Mouse (Mus musculus) heart, embryonic 15.5 days (tissue): ENCODE measurements around the gene Mbtps1. TPM values are rescaled to one million over a fixed set of nuclear protein-coding genes. Genes with fewer than 3 reads are reported as not detected.

ENCODE experiments used
- ATAC-seq: fragments of 200-750 bp; cut with Nextera tagmentation; replicated peaks from 2 replicates; pipeline ENCODE4 v1.8.0; 2017; ENCODE audit warnings: low read depth, moderate TSS enrichment; ENCODE audit not compliant: insufficient number of reproducible peaks, insufficient read depth, low FRiP score
- H3K27ac ChIP-seq: fragments of 300-500 bp; sonication (generic); 2 replicates; pipeline ENCODE4 v1.5.1; 2015; ENCODE audit warnings: mild to moderate bottlenecking, inconsistent platforms
- H3K27me3 ChIP-seq: fragments of 300-500 bp; sonication (generic); 2 replicates; pipeline ENCODE4 v1.6.1; 2015; ENCODE audit warnings: inconsistent platforms
- H3K36me3 ChIP-seq: fragments of 300-500 bp; sonication (generic); 2 replicates; pipeline ENCODE4 v1.6.1; 2015; ENCODE audit warnings: mild to moderate bottlenecking, inconsistent platforms
- H3K4me1 ChIP-seq: fragments of 300-500 bp; sonication (generic); replicated peaks from 2 replicates; pipeline ENCODE4 v1.6.1; 2015; ENCODE audit warnings: inconsistent platforms
- H3K4me2 ChIP-seq: fragments of 300-500 bp; sonication (generic); 2 replicates; pipeline ENCODE4 v1.6.1; 2015; ENCODE audit warnings: inconsistent platforms, mild to moderate bottlenecking, moderate library complexity
- H3K4me3 ChIP-seq: fragments of 300-500 bp; sonication (generic); 2 replicates; pipeline ENCODE4 v1.5.1; 2015; ENCODE audit warnings: mild to moderate bottlenecking, inconsistent platforms
- H3K9ac ChIP-seq: fragments of 300-500 bp; sonication (generic); 2 replicates; pipeline ENCODE4 v1.6.1; 2015; ENCODE audit warnings: mild to moderate bottlenecking, inconsistent platforms
- H3K9me3 ChIP-seq: fragments of 300-500 bp; sonication (generic); replicated peaks from 2 replicates; pipeline ENCODE4 v1.6.1; 2016; ENCODE audit warnings: inconsistent platforms
- WGBS: fragments of 180-500 bp; shearing (Covaris S2); methylation state at CpG from one replicate; pipeline ENCODE4 v1.1.7; 2015; ENCODE audit warnings: mixed read lengths; 5-methylcytosine and 5-hydroxymethylcytosine counted together
- polyA plus RNA-seq: library from polyadenylated mRNA; unstranded; fragments of >200 nt; fragmentation: Nextera tagmentation; extraction: Ambion mirVana; gene quantifications from 2 replicates; pipeline ENCODE4 v1.2.1, GENCODE M21; 2015

Gene Mbtps1
- polyA plus RNA-seq, 1 experiment from 2014 or later = 57.2 TPM

- WGBS = 43% methylated on average over 4 of the region's 4 CpGs
- H3K36me3 ChIP-seq = peaks cover 1% of the 10 kb centered on the region; the same call in 1 of the 2 replicates
- H3K4me1 ChIP-seq = peaks cover 10% of the 10 kb centered on the region
- ATAC-seq = no peak
- H3K27ac ChIP-seq = no peak overlapping the region
- no peak overlapping the region for H3K9ac ChIP-seq
- H3K4me3 ChIP-seq = no peak overlapping the region
- peaks cover 14% of the 10 kb centered on the region for H3K27me3 ChIP-seq
- H3K9me3 ChIP-seq = no peaks in the 10 kb centered on the region
- no peak overlapping the region for H3K4me2 ChIP-seq
Measured at GRCm38 (mm10) chr8:119502111-119502510, 56.4 kb downstream of the Mbtps1 start.

GRCm38 (mm10) chr8:119501598-119501997 lies 56.9 kb downstream of the Mbtps1 start, which contains the start of gene Slc38a8:
Gene Slc38a8 (minus strand): TSS chr8:119501698.
- Histone ChIP-seq H3K4me3 (no peak within 1 kb of the TSS), H3K9me3 (no peaks in the 10 kb centered on the region), H3K36me3 (no peaks in the 10 kb centered on the region), H3K4me2 (no peak within 1 kb of the TSS), H3K27ac (no peak within 1 kb of the TSS), H3K27me3 (peaks cover 19% of the 10 kb centered on the region), H3K4me1 (peaks cover 10% of the 10 kb centered on the region), H3K9ac (no peak within 1 kb of the TSS)
- ATAC-seq = no peak
- WGBS = 47% methylated on average over 5 of the region's 5 CpGs

- Histone ChIP-seq H3K9me3 (no peaks in the 10 kb centered on the region), H3K36me3 (no peaks in the 10 kb centered on the region), H3K27me3 (peaks cover 27% of the 10 kb centered on the region), H3K27ac (no peak overlapping the region), H3K9ac (no peak overlapping the region), H3K4me3 (no peak overlapping the region), H3K4me1 (peaks cover 10% of the 10 kb centered on the region), H3K4me2 (no peak overlapping the region)
- WGBS = 84% methylated on average over 2 of the region's 2 CpGs
- ATAC-seq = no peak
Measured at GRCm38 (mm10) chr8:119499836-119500235, 58.7 kb downstream of the Mbtps1 start.

- 23% methylated on average over 6 of the region's 6 CpGs for WGBS
- no peak overlapping the region for H3K4me3 ChIP-seq
- no peak for ATAC-seq
Measured at GRCm38 (mm10) chr8:119496848-119497247, 61.7 kb downstream of the Mbtps1 start.

GRCm38 (mm10) chr8:119487093-119487492 lies 71.4 kb downstream of the Mbtps1 start:
- ATAC-seq = no peak

More at GRCm38 (mm10) chr8:119496848-119497247, 61.7 kb downstream of the Mbtps1 start:
- Histone ChIP-seq H3K4me2 (no peak overlapping the region), H3K36me3 (no peaks in the 10 kb centered on the region), H3K9me3 (no peaks in the 10 kb centered on the region), H3K27ac (no peak overlapping the region), H3K4me1 (0 out of 2 replicates have a peak, but pooled peaks cover 2% of the 10 kb centered on the region), H3K27me3 (peaks cover 43% of the 10 kb centered on the region), H3K9ac (no peak overlapping the region)

GRCm38 (mm10) chr8:119484145-119484896 lies 74.2 kb downstream of the Mbtps1 start:
- H3K27ac ChIP-seq = no peak overlapping the region
- H3K9ac ChIP-seq = no peak overlapping the region
- no peaks in the 10 kb centered on the region for H3K9me3 ChIP-seq
- H3K36me3 ChIP-seq = no peaks in the 10 kb centered on the region
- 79% methylated on average over 11 of the region's 11 CpGs for WGBS
- H3K27me3 ChIP-seq = peaks cover 7% of the 10 kb centered on the region; the same call in 1 of the 2 replicates
- no peaks in the 10 kb centered on the region for H3K4me1 ChIP-seq
- H3K4me3 ChIP-seq = no peak overlapping the region
- no peak overlapping the region for H3K4me2 ChIP-seq
- no peak for ATAC-seq

More at GRCm38 (mm10) chr8:119487093-119487492, 71.4 kb downstream of the Mbtps1 start:
- Histone ChIP-seq H3K27me3 (peaks cover 10% of the 10 kb centered on the region; the same call in 1 of the 2 replicates), H3K9ac (no peak overlapping the region), H3K4me2 (no peak overlapping the region), H3K36me3 (no peaks in the 10 kb centered on the region), H3K9me3 (no peaks in the 10 kb centered on the region), H3K4me3 (no peak overlapping the region), H3K4me1 (peaks cover 15% of the 10 kb centered on the region), H3K27ac (no peak overlapping the region)
- 75% methylated on average over 7 of the region's 7 CpGs for WGBS

GRCm38 (mm10) chr8:119478684-119479083 lies 79.9 kb downstream of the Mbtps1 start:
- Histone ChIP-seq H3K4me2 (no peak overlapping the region), H3K4me1 (no peaks in the 10 kb centered on the region), H3K9ac (no peak overlapping the region), H3K9me3 (no peaks in the 10 kb centered on the region), H3K27ac (no peak overlapping the region), H3K27me3 (peaks cover 4% of the 10 kb centered on the region; the same call in 1 of the 2 replicates), H3K4me3 (no peak overlapping the region), H3K36me3 (no peaks in the 10 kb centered on the region)
- 28% methylated on average over 5 of the region's 5 CpGs for WGBS
- ATAC-seq = no peak

GRCm38 (mm10) chr8:119468091-119468490 lies 90.4 kb downstream of the Mbtps1 start:
- WGBS = 86% methylated on average over 8 of the region's 8 CpGs
- ATAC-seq = no peak
- Histone ChIP-seq H3K9me3 (no peaks in the 10 kb centered on the region), H3K9ac (no peak overlapping the region), H3K27me3 (peaks cover 48% of the 10 kb centered on the region), H3K4me2 (no peak overlapping the region), H3K4me1 (peaks cover 19% of the 10 kb centered on the region), H3K4me3 (no peak overlapping the region), H3K27ac (no peak overlapping the region), H3K36me3 (no peaks in the 10 kb centered on the region)

GRCm38 (mm10) chr8:119466794-119467193 lies 91.7 kb downstream of the Mbtps1 start:
- Histone ChIP-seq H3K4me2 (no peak overlapping the region), H3K27me3 (peaks cover 43% of the 10 kb centered on the region), H3K9ac (no peak overlapping the region), H3K9me3 (no peaks in the 10 kb centered on the region), H3K36me3 (no peaks in the 10 kb centered on the region), H3K4me3 (no peak overlapping the region), H3K27ac (no peak overlapping the region), H3K4me1 (peaks cover 19% of the 10 kb centered on the region)
- 80% methylated on average over 10 of the region's 10 CpGs for WGBS
- ATAC-seq = no peak

GRCm38 (mm10) chr8:119466105-119466504 lies 92.4 kb downstream of the Mbtps1 start:
- 2% methylated on average over 18 of the region's 18 CpGs for WGBS
- peaks cover 43% of the 10 kb centered on the region for H3K27me3 ChIP-seq

GRCm38 (mm10) chr8:119463709-119464108 lies 94.8 kb downstream of the Mbtps1 start:
- H3K4me1 ChIP-seq = peaks cover 26% of the 10 kb centered on the region
- H3K27me3 ChIP-seq = peaks cover 53% of the 10 kb centered on the region
- no peak overlapping the region for H3K27ac ChIP-seq
- no peaks in the 10 kb centered on the region for H3K9me3 ChIP-seq
- H3K36me3 ChIP-seq = no peaks in the 10 kb centered on the region
- WGBS = 43% methylated on average over 7 of the region's 7 CpGs
- ATAC-seq = no peak
- H3K9ac ChIP-seq = no peak overlapping the region
- H3K4me3 ChIP-seq = no peak overlapping the region
- H3K4me2 ChIP-seq = no peak overlapping the region

More at GRCm38 (mm10) chr8:119466105-119466504, 92.4 kb downstream of the Mbtps1 start:
- Histone ChIP-seq H3K4me1 (peaks cover 19% of the 10 kb centered on the region), H3K4me2 (peak overlapping the region; percentile 48), H3K9ac (no peak overlapping the region), H3K27ac (no peak overlapping the region), H3K4me3 (peak overlapping the region; percentile 11; the same call in 1 of the 2 replicates), H3K36me3 (no peaks in the 10 kb centered on the region), H3K9me3 (no peaks in the 10 kb centered on the region)
- no peak for ATAC-seq

- Histone ChIP-seq H3K4me1 (peaks cover 27% of the 10 kb centered on the region), H3K9ac (no peak overlapping the region), H3K9me3 (no peaks in the 10 kb centered on the region), H3K4me3 (no peak overlapping the region), H3K27ac (no peak overlapping the region), H3K27me3 (peaks cover 44% of the 10 kb centered on the region), H3K4me2 (no peak overlapping the region), H3K36me3 (no peaks in the 10 kb centered on the region)
- 68% methylated on average over 9 of the region's 9 CpGs for WGBS
- no peak for ATAC-seq
Measured at GRCm38 (mm10) chr8:119461356-119461755, 97.2 kb downstream of the Mbtps1 start.
